In the genomic region with DNA sequence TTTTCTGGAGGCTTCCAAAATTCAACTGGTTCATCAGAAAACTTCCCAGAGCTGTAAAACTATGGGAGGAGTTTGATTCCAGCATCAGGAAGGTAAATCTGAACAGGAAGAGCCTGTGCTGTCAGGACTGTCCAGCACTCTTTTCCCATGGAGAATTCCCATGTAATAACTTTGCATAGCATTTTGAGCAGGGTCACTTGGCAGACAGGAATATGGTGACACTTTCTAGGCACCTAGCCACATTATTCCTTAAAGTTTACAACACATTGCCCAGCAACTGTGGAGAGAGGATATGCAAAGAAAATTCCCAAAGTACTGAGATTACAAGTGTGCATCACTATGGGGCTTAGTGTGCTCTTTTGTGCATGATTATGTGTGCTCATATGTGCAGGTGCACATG, we compare ENCODE assay signal across 15 mouse cellular contexts. TPM values are rescaled to one million over a fixed set of nuclear protein-coding genes. Genes with fewer than 3 reads are reported as not detected.
A peak's percentile ranks its signal among the peaks of the same experiment; 100 is the strongest.
DNase-seq lines count a peak whose midpoint lies in the region; ATAC-seq and TF ChIP-seq lines count a peak whose summit lies in the region.
"Had no signal": no experiment of that assay in that cellular context is flagged by ENCODE, and none has a peak within 500 bp of the region (broad histone marks: within the 10 kb centered on the region; RNA-seq: fewer than 3 reads in every experiment).

No protein-coding gene starts in this region.

- no peak for TF ChIP-seq POLR2A in brain, embryonic 14.5 days (IDR thresholded peaks at IDR 0.05; ENCODE audit: borderline replicate concordance, extremely low read depth, insufficient read depth, insufficient read length, poor library complexity, severe bottlenecking)

- H3K9ac ChIP-seq in kidney, postnatal 0 days (ENCODE audit: low read depth, low read length) = no peak overlapping the region
- no peak overlapping the region for H3K9ac ChIP-seq in heart, embryonic 15.5 days
- H3K9ac ChIP-seq: hindbrain, embryonic 15.5 days; liver, embryonic 15.5 days had no signal

- no peak overlapping the region for H3K4me2 ChIP-seq in kidney, postnatal 0 days (ENCODE audit: low read length)
- no peak overlapping the region for H3K4me2 ChIP-seq in heart, embryonic 15.5 days
- H3K4me2 ChIP-seq: hindbrain, embryonic 15.5 days; liver, embryonic 15.5 days; midbrain, embryonic 11.5 days had no signal

- no peaks in the 10 kb centered on the region for H3K27me3 ChIP-seq in kidney, postnatal 0 days (ENCODE audit: insufficient read depth, low read length)
- no peaks in the 10 kb centered on the region for H3K27me3 ChIP-seq in heart, embryonic 15.5 days
- H3K27me3 ChIP-seq: hindbrain, embryonic 15.5 days; liver, embryonic 15.5 days had no signal

- no peak overlapping the region for H3K4me3 ChIP-seq in kidney, postnatal 0 days (replicated peaks; ENCODE audit: low read depth, low read length)
- no peak overlapping the region for H3K4me3 ChIP-seq in heart, embryonic 15.5 days
- H3K4me3 ChIP-seq: hindbrain, embryonic 15.5 days; liver, embryonic 15.5 days had no signal

- intact Hi-C loops in left cerebral cortex, postnatal 4 days (cut with DNase I) = no loop called here

- no peak for TF ChIP-seq CTCF in kidney, postnatal 0 days (IDR thresholded peaks at IDR 0.05; ENCODE audit: low read depth)
- TF ChIP-seq CTCF in brain, embryonic 14.5 days (IDR thresholded peaks at IDR 0.05; ENCODE audit: borderline replicate concordance, extremely low read depth, insufficient read depth, insufficient read length) = no peak

- no peak for ATAC-seq in kidney, postnatal 0 days (replicated peaks; ENCODE audit: low FRiP score, low read depth)
- no peak; the same call in 1 of the 2 replicates for ATAC-seq in heart, embryonic 15.5 days (replicated peaks; ENCODE audit: insufficient number of reproducible peaks, insufficient read depth, low FRiP score, low read depth)
- ATAC-seq: activated CD4-positive, CD25-positive, alpha-beta regulatory T cell, adult 4 months had no signal

- DNase-seq in kidney, postnatal 0 days (ENCODE audit: low spot score) = peak; percentile 52
- DNase-seq in kidney, adult 11 months = no peak
- peak; percentile 38 for DNase-seq in 3T3-L1 (ENCODE audit: low read depth, low spot score)
- DNase-seq in brain, embryonic 14.5 days (ENCODE audit: low read depth) = peak; percentile 6
- no peak for DNase-seq in left cerebral cortex, postnatal 4 days
- no peak for DNase-seq in spleen, postnatal 36 days (ENCODE audit: low spot score in 2 of 2)
- no peak for DNase-seq in embryo, embryonic 10 days (ENCODE audit: low spot score)
- DNase-seq: kidney, postnatal 25 days; right cerebral cortex, postnatal 25 days; thymus, postnatal 36 days had no signal

- no peaks in the 10 kb centered on the region for H3K4me1 ChIP-seq in kidney, postnatal 0 days (replicated peaks; ENCODE audit: insufficient read depth, low read length)
- H3K4me1 ChIP-seq in heart, embryonic 15.5 days (replicated peaks) = peaks cover 12% of the 10 kb centered on the region
- H3K4me1 ChIP-seq: hindbrain, embryonic 15.5 days had no signal

- H3K27ac ChIP-seq in kidney, postnatal 0 days = no peak overlapping the region
- H3K27ac ChIP-seq in heart, embryonic 15.5 days = peak overlapping the region; percentile 88
- H3K27ac ChIP-seq: hindbrain, embryonic 15.5 days; liver, embryonic 15.5 days had no signal

- no peaks in the 10 kb centered on the region for H3K9me3 ChIP-seq in kidney, postnatal 0 days (replicated peaks; ENCODE audit: low read length)
- no peaks in the 10 kb centered on the region for H3K9me3 ChIP-seq in heart, embryonic 15.5 days (replicated peaks)
- H3K9me3 ChIP-seq: hindbrain, embryonic 15.5 days; liver, embryonic 15.5 days had no signal

- H3K36me3 ChIP-seq in kidney, postnatal 0 days (ENCODE audit: insufficient read depth, low read length) = no peaks in the 10 kb centered on the region
- no peaks in the 10 kb centered on the region for H3K36me3 ChIP-seq in heart, embryonic 15.5 days
- H3K36me3 ChIP-seq: hindbrain, embryonic 15.5 days; liver, embryonic 15.5 days had no signal

RNA-seq across cellular contexts. Expression of gene Otud1, which starts 46.7 kb away (rescaled TPM):
- 2.7 and 3.8 TPM in 2 replicates for polyA plus RNA-seq in kidney, postnatal 0 days (2015; fragmentation: Nextera tagmentation; extraction: Ambion mirVana)
- 2.2 and 2.5 TPM in 2 replicates for polyA plus RNA-seq in brain, embryonic 14.5 days (2012; rRNA removed)
- polyA plus RNA-seq in heart, embryonic 15.5 days (2015; fragmentation: Nextera tagmentation; extraction: Ambion mirVana) = 7.5 and 9.4 TPM in 2 replicates
- 10 to 100 TPM; 11.3 to 11.6 TPM for total RNA-seq in left cerebral cortex, postnatal 4 days (2021)

Comparison
In these comparisons a context has a peak if more than half of its experiments do, and no peak if none do; other contexts are left out.
1. DNase-seq: peak in kidney, postnatal 0 days (single experiment), 3T3-L1 (single experiment) and brain, embryonic 14.5 days (single experiment); none in kidney, adult 11 months (single experiment), left cerebral cortex, postnatal 4 days (single experiment), spleen, postnatal 36 days (0 of 2) and embryo, embryonic 10 days (single experiment).